In the genomic region with DNA sequence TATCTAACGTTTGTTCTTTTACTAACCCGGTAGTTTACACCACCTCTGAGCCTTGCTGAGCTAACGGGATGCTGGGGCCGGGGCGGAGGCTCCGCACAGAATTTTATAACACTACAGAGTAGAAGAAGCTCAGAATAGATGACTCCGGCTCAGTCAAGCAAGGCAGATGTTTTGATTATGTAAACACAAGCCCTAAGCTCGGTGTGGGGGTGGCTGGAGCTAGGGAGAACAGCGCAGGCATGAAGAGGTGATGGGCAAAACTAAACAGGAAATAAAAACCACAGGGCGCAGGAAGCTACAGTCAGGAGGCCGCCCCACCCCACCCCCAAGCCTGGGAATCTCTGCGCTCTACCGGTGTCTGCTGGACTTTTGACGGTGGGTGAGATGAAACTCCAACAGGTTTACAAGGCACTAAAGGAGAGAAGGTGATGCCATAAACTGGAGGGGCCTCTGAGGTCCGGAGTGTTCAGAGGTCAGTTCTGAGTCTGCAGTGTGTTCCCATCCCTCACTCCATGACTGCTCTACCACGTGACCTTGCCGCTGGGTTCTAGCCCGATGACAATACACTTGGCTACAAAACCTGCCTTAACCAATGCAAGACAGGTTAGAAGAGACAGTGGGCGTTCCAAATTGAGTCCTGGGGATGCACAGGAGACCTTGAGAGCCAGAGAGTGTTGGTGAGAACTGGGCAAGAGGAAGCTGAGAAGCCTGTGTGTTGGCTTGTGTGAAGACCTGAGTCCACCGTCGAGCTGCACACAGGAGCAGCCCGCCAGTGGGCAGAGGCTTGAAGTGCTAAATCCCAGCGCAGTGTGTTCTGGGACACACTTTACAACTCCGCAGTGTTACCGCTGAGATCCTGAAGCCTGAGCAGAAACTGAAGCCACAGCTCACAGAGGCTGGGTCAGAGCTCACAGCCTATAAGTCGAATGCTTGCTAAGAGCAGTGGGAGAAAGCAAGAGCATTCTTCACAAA, we compare ENCODE assay signal across 9 mouse cellular contexts.
DNase-seq lines count a peak whose midpoint lies in the region; ATAC-seq and TF ChIP-seq lines count a peak whose summit lies in the region.
"Had no signal": no experiment of that assay in that cellular context is flagged by ENCODE, and none has a peak within 500 bp of the region (broad histone marks: within the 10 kb centered on the region; RNA-seq: fewer than 3 reads in every experiment).

No protein-coding gene starts in this region.

- DNase-seq in layer of hippocampus, adult 9-11 months = peak; percentile 30
- no peak for DNase-seq in layer of hippocampus, postnatal 14 days (ENCODE audit: low spot score in 2 of 2)
- peak; percentile 79 for DNase-seq in R1 (ENCODE audit: low read depth, low spot score)
- peak; percentile 32 to 45 for DNase-seq in kidney, adult 8-10 months
- DNase-seq in limb, embryonic 11.5 days (ENCODE audit: low spot score) = peak; percentile 26
- DNase-seq in cerebellum, adult 2 months = no peak
- no peak for DNase-seq in heart, postnatal 36 days
- DNase-seq in heart, adult 8-10 months (ENCODE audit: low spot score) = no peak

- no peaks in the 10 kb centered on the region for H3K27me3 ChIP-seq in limb, embryonic 11.5 days (ENCODE audit: control insufficient read depth, insufficient read depth, low read length)
- H3K27me3 ChIP-seq in cerebellum, adult 2 months (ENCODE audit: control insufficient read depth, insufficient read depth, low read length) = no peaks in the 10 kb centered on the region
- H3K27me3 ChIP-seq: neural tube, embryonic 12.5 days had no signal

- intact Hi-C loops in heart, postnatal 36 days (cut with DNase I) = no loop called here

- no peaks in the 10 kb centered on the region for H3K9me3 ChIP-seq in limb, embryonic 11.5 days (ENCODE audit: control insufficient read depth, low read length)
- H3K9me3 ChIP-seq: neural tube, embryonic 12.5 days had no signal

- TF ChIP-seq POLR2A in cerebellum, adult 2 months (IDR thresholded peaks at IDR 0.05; ENCODE audit: borderline replicate concordance, insufficient read depth, low read length) = no peak

- H3K27ac ChIP-seq in limb, embryonic 11.5 days (replicated peaks; ENCODE audit: low read depth, low read length) = no peak overlapping the region
- H3K27ac ChIP-seq in cerebellum, adult 2 months (ENCODE audit: insufficient read depth, low read length) = no peak overlapping the region
- H3K27ac ChIP-seq: neural tube, embryonic 12.5 days had no signal

- H3K36me3 ChIP-seq in limb, embryonic 11.5 days (ENCODE audit: control insufficient read depth, insufficient read depth, low read length) = no peaks in the 10 kb centered on the region
- H3K36me3 ChIP-seq: neural tube, embryonic 12.5 days had no signal

- ATAC-seq in limb, embryonic 11.5 days (ENCODE audit: insufficient number of reproducible peaks, low FRiP score, low TSS enrichment, low read depth) = no peak

- WGBS in limb, embryonic 11.5 days = 54% methylated on average over 26 of the region's 26 CpGs
- WGBS in cerebellum, adult 2 months = 79% methylated on average over 26 of the region's 26 CpGs

- TF ChIP-seq CTCF in cerebellum, adult 2 months (IDR thresholded peaks at IDR 0.05; ENCODE audit: borderline replicate concordance, insufficient read depth, low read depth, low read length) = no peak

- no peaks in the 10 kb centered on the region for H3K4me1 ChIP-seq in limb, embryonic 11.5 days (ENCODE audit: control insufficient read depth, insufficient read depth, low read length)
- H3K4me1 ChIP-seq in cerebellum, adult 2 months (ENCODE audit: control insufficient read depth, insufficient read depth, low read length) = no peaks in the 10 kb centered on the region
- H3K4me1 ChIP-seq: neural tube, embryonic 12.5 days had no signal

- H3K4me3 ChIP-seq in limb, embryonic 11.5 days (ENCODE audit: low read depth, low read length) = no peak overlapping the region
- H3K4me3 ChIP-seq in cerebellum, adult 2 months (replicated peaks; ENCODE audit: insufficient read depth, low read depth, low read length) = no peak overlapping the region
- H3K4me3 ChIP-seq: neural tube, embryonic 12.5 days had no signal

- no peak overlapping the region for H3K9ac ChIP-seq in limb, embryonic 11.5 days (ENCODE audit: low read length)
- H3K9ac ChIP-seq: neural tube, embryonic 12.5 days had no signal

- H3K4me2 ChIP-seq in limb, embryonic 11.5 days (ENCODE audit: low read depth, severe bottlenecking) = no peak overlapping the region
- H3K4me2 ChIP-seq: neural tube, embryonic 12.5 days had no signal

Comparison
In these comparisons a context has a peak if more than half of its experiments do, and no peak if none do; other contexts are left out.
1. DNase-seq: peak in layer of hippocampus, adult 9-11 months (single experiment), R1 (single experiment), kidney, adult 8-10 months (2 of 2) and limb, embryonic 11.5 days (single experiment); none in layer of hippocampus, postnatal 14 days (0 of 2), cerebellum, adult 2 months (0 of 2), heart, postnatal 36 days (0 of 2) and heart, adult 8-10 months (single experiment).